Mouse (Mus musculus) v-Abl transformed pro-B cells (cell line): Measurements from ENCODE around the gene Cxcl16.
"Not testable (repeated sequence)": the region's sequence is repeated elsewhere in the genome, so short reads cannot be mapped to it uniquely, and the experiment has no call there.

Experiments used
- in situ Hi-C, 2 experiments: fragments of 400-800 bp; cut with MboI; formaldehyde crosslinking; loops; one replicate each; pipeline ENCODE4 v1.15.1; 2025; ENCODE audit not compliant: unreplicated experiment in 2 of 2

Cxcl16 gene

DNA sequence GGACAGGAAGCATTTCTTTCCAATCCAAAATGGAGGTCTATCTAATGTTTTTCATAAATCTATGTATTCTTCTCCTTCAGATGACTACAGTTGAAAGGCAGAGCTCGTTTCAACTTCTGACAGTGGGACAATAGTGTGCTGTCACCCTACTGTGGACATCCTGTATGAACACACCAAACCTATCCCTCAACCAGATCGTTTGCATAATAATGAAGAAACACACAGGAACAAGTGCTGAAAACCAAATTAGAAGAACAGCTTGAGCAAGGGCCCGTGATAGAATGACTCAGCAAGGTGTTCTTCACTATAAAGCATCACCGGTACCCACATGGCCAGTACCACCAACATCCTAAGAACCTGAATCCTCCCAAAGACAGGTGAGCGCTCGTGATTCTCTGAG lies 33.2 kb downstream of the Cxcl16 start:
- in situ Hi-C loops = not testable (repeated sequence)

DNA sequence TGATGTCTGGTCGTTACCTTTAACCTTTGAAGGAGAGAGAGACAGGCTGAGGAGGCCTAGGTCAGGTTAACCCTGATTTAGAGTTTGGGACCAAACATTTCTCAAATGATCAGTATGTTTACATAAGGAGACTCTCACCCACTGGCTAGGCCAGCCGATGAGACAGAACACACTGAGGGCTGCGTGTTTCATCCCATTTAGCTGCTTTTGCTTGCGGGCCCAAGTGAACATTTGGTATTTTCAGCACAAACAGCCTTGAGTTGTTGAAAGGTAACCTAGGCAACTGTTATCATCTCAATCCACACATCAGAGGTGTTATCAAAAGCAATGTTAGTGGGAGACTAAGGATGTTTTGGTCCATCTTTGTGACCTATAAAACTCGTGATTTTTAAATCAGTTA lies 40.3 kb downstream of the Cxcl16 start:
- in situ Hi-C loops = loop anchor here (10.0 kb wide), 3 partner anchors 205 to 635 kb away; no protein-coding TSS in a partner anchor

DNA sequence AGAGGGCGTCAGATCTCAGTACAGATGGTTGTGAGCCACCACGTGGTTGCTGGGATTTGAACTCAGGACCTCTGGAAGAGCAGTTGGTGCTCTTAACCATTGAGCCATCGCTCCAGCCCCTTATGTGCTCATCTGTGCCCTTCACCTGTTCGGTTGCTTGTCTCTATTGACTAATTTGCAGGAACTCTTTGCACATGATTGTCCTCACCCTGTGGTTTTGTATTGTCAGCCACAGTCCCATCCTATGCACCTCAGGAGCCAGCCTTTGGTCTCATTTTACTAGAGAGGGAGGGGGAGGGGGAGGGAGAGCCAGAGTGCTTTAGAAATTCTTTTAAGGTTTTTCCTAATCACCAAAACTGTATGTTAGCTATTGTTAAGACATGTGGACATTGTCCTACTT lies 41.6 kb downstream of the Cxcl16 start:
- in situ Hi-C loops = loop anchor here (10.0 kb wide), 3 partner anchors 207 to 637 kb away; no protein-coding TSS in a partner anchor

GRCm38 (mm10) chr11:70413961-70414360 lies 45.8 kb downstream of the Cxcl16 start:
- in situ Hi-C loops = loop anchor here (10.0 kb wide), 3 partner anchors 211 to 641 kb away; no protein-coding TSS in a partner anchor

GRCm38 (mm10) chr11:70412591-70412990 lies 47.2 kb downstream of the Cxcl16 start:
- in situ Hi-C loops = loop anchor here (10.0 kb wide), 3 partner anchors 212 to 642 kb away; no protein-coding TSS in a partner anchor

DNA sequence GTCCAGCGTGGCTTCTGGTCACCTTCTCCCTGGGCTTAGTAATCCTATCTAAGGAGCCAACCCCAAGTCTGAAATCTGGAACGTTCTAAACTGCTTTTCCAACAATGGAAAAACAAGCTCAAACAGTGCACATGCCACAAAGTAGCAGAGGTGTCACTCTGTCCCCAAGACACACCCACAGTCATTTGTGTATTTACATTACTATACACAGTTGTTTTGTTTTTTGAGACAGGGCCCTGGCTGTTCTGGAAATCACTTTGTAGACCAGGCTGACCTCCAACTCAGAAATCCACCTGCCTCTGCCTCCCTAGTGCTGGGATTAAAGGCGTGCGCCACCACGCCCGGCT lies 49.5 kb downstream of the Cxcl16 start:
- in situ Hi-C loops = loop anchor here (10.0 kb wide), 3 partner anchors 215 to 645 kb away; no protein-coding TSS in a partner anchor

GRCm38 (mm10) chr11:70409594-70410296 lies 50.0 kb downstream of the Cxcl16 start, which contains the start of gene Pelp1:
Pelp1 (minus strand) TSS chr11:70410031.
- in situ Hi-C loops = loop anchor here (10.0 kb wide), 3 partner anchors 215 to 645 kb away; no protein-coding TSS in a partner anchor
